Mouse (Mus musculus): Measurements from ENCODE around the gene Oasl1.

- no peak for TF ChIP-seq CTCF (conservative IDR thresholded peaks at IDR 0.05; ENCODE audit: insufficient read depth, insufficient read length, low read depth, low read length)
- TF ChIP-seq POLR2A (IDR thresholded peaks at IDR 0.05; ENCODE audit: low read depth, low read length), result no peak
These were observed 26.2 kb upstream of the Oasl1 start, which contains the start of gene Oasl2 for GRCm38 (mm10) chr5:114896688-114897373.

Measured in kidney, adult 2 months (tissue).